Mouse (Mus musculus) MEL (cell line): Measurements from ENCODE around the gene C1qtnf1.

ENCODE experiments used
- CHD1 ChIP-seq: IDR thresholded peaks from 2 replicates; pipeline ENCODE4 v1.6.1; 2012; ENCODE audit warnings: low read depth, mild to moderate bottlenecking, inconsistent platforms, low read length, improper control_type of control experiment
- CTCF ChIP-seq, 3 experiments: IDR thresholded peaks in 2 of 3; conservative IDR thresholded peaks in 1 of 3; 2 replicates each; pipeline ENCODE4 v1.5.1; 2011 to 2012; ENCODE audit warnings: low read length in 3 of 3, low read depth in 2 of 3, mild to moderate bottlenecking in 2 of 3, improper control_type of control experiment in 1 of 3, inconsistent platforms in 1 of 3, mixed read lengths in 1 of 3, moderate library complexity in 1 of 3; ENCODE audit not compliant: control insufficient read depth in 1 of 3, insufficient read depth in 1 of 3, poor library complexity in 1 of 3, severe bottlenecking in 1 of 3
- GABPA ChIP-seq: IDR thresholded peaks from 2 replicates; pipeline ENCODE4 v1.6.1; 2012; ENCODE audit warnings: low read depth, mild to moderate bottlenecking, inconsistent platforms, low read length, improper control_type of control experiment, moderate library complexity
- GATA1 ChIP-seq: IDR thresholded peaks from 2 replicates; pipeline ENCODE4 v1.6.1; 2011; ENCODE audit warnings: low read depth, low read length, improper control_type of control experiment
- HCFC1 ChIP-seq: IDR thresholded peaks from 2 replicates; pipeline ENCODE4 v1.6.1; 2012; ENCODE audit warnings: low read depth, mild to moderate bottlenecking, inconsistent platforms, low read length, improper control_type of control experiment, moderate library complexity
- MAFK ChIP-seq: IDR thresholded peaks from 2 replicates; pipeline ENCODE4 v1.6.1; 2011; ENCODE audit warnings: low read depth, mild to moderate bottlenecking, low read length, improper control_type of control experiment, borderline replicate concordance
- POLR2A ChIP-seq, 2 experiments: IDR thresholded peaks; 2 replicates each; pipeline ENCODE4 v1.6.1; 2011 to 2012; ENCODE audit warnings: low read length in 2 of 2, mild to moderate bottlenecking in 2 of 2, control low read depth in 1 of 2, improper control_type of control experiment in 1 of 2, low read depth in 1 of 2, moderate library complexity in 1 of 2; ENCODE audit not compliant: control insufficient read depth in 1 of 2, insufficient read depth in 1 of 2, poor library complexity in 1 of 2
- RAD21 ChIP-seq: IDR thresholded peaks from 2 replicates; pipeline ENCODE4 v1.6.1; 2011; ENCODE audit warnings: mild to moderate bottlenecking, low read depth, low read length, improper control_type of control experiment
- SMC3 ChIP-seq: IDR thresholded peaks from 2 replicates; pipeline ENCODE4 v1.6.1; 2011; ENCODE audit warnings: low read depth, low read length, improper control_type of control experiment
- USF1 ChIP-seq: IDR thresholded peaks from 2 replicates; pipeline ENCODE4 v1.6.1; 2014; ENCODE audit warnings: low read depth, mild to moderate bottlenecking, inconsistent platforms, low read length, improper control_type of control experiment, moderate library complexity
- USF2 ChIP-seq, 2 experiments: IDR thresholded peaks; 2 replicates each; pipeline ENCODE4 v1.6.1; 2011 to 2012; ENCODE audit warnings: improper control_type of control experiment in 2 of 2, low read length in 2 of 2, borderline replicate concordance in 1 of 2, inconsistent platforms in 1 of 2, low read depth in 1 of 2, mild to moderate bottlenecking in 1 of 2; ENCODE audit not compliant: insufficient read depth in 1 of 2
- ZNF384 ChIP-seq: IDR thresholded peaks from 2 replicates; pipeline ENCODE4 v1.6.1; 2012; ENCODE audit warnings: low read depth, mild to moderate bottlenecking, inconsistent platforms, low read length, improper control_type of control experiment

DNA sequence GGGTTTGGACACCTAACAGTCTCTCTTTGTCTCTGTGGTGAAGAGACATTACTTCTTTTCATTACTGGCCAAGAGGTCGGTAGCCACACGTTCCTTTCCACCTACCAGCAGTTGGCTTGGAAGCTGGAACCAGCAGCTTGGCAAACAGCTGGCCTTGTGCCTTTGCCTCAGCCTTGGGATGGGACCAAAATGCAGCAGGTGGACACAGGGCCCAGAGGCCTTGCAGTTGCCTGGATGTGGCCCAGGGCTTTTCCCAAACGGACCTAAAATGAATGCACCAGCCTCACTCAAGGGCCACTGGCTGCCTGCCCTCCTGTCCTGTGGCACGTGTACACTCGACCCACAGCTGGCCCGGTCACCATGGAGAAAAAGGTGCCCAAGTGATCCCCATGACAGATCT is 23.2 kb downstream of the C1qtnf1 start:
- TF ChIP-seq CTCF (IDR thresholded peaks at IDR 0.05 in 2 of 3, conservative IDR thresholded peaks at IDR 0.05 in 1 of 3; ENCODE audit: control insufficient read depth in 1 of 3, insufficient read depth in 1 of 3, low read depth in 2 of 3, low read length in 3 of 3, poor library complexity in 1 of 3, severe bottlenecking in 1 of 3) (no peak), GATA1 (no peak), RAD21 (no peak), MAFK (no peak), ZNF384 (no peak), USF2 (IDR thresholded peaks at IDR 0.05; ENCODE audit: borderline replicate concordance in 1 of 2, insufficient read depth in 1 of 2, low read depth in 1 of 2, low read length in 2 of 2) (no peak), HCFC1 (no peak), POLR2A (IDR thresholded peaks at IDR 0.05; ENCODE audit: control insufficient read depth in 1 of 2, insufficient read depth in 1 of 2, low read depth in 1 of 2, low read length in 2 of 2, poor library complexity in 1 of 2) (no peak), GABPA (no peak), SMC3 (no peak), USF1 (no peak), CHD1 (no peak)
